Mouse (Mus musculus) lung, postnatal 4 days (tissue): ENCODE measurements around the gene Tnr.
A peak's percentile ranks its signal among the peaks of the same experiment; 100 is the strongest.

Source experiments
- DNase-seq, 2 experiments: peaks; one replicate each; pipeline ENCODE4 v3.0.0; 2021

Gene Tnr

DNA sequence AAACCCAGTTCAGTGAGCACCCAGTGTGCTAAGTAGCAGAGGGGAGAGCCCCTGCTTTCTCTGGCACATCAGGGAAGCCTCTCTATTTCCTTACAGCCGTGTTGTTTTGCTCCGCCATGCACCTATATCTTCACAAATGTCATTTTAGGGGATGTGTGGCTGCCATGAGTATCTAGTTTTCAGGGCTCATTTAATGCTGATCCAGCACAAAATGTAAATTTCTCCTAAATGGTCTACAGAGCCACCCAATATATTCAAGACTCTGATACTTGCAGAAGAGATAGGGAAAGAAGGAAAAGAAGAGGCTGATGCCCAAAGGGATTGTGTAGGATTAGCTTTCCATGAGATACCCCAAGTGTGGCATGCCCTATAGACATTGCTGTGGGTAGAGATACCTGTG lies 288.2 kb downstream of the Tnr start:
- DNase-seq, result no peak

DNA sequence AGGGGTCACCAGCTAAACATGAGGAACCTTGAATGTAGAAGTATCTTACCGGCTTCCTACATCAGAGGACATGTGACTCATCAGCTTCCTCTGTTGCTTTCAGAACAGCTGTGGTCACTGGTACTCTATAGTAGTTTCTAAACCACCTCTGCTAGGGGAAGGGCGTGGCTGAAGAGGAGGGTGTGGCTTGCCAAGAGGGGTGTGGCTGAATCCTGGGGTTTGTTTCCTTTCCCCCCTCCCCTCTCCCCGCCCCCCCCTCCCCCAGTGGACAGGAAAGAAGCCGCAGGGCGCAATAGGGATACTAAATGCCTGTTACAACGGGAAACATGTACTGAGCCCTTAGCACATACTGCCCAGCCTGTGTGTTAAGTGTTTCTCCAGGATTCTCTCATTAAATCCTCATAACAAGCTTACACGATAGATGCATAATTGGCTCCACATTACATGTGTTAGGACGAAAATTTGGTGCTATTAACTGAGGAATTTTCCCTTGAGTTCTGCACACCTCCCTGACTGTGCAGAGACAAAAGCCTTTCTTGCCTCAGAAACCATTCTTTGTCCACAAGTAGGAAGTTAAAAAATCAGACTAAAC lies 289.3 kb downstream of the Tnr start:
- peak; percentile 57 to 69 for DNase-seq

DNA sequence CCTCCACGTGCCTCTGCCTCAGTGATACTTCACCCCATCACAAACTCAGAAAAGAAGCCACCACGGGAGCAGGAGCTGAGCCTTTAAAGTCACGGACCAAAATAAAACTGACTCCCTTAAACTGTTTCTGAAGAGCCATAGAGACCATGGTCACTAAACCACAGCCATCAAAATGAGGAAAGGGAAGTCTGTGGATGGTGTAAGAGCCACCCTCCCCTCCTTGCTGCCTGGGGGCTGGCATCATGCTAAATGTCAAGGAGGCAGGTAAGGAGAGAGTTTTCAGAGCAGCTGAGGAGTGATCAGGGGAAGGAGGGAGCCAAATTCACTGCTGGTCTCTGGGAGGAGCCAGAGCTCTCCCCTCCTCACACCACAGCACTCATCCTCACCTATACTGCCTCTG lies 290.8 kb downstream of the Tnr start:
- DNase-seq, result peak in 1 of 2 experiments; percentile 17

DNA sequence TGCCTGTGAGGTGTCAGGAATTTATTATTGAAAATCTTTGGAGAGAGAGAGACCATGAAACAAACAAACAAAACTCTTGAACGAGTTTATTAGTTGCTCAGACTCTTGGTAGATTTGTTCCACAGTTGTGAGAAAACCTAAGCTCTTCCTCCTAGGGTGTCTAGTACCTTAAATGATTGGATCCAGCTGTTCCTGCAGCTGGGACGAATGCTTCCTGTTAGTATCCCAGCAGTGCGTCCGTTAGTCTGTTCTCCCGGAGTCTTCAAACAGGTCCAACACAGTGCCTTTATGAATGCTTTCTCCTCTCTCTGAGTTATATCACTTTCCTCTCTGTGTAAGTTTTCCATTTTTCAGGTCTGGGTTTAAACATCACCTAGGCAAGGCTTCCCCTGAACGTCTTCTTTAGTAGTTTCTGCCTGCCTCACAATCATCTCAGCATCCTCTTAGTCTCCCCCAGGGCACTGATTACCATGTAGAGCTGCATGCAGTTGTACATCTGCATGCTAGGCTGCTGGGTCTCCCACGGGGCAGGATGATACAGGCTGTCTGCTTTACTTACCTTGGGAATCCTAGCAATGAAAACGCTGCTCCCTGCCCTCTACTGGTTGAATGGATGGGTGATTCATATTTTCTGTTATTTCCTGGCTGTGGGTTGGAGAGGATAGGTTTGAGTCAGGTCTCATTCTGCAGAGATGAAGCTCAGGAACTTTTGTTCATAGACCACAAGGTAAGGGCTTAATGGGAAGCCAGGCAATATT lies 293.2 kb downstream of the Tnr start:
- no peak for DNase-seq

DNA sequence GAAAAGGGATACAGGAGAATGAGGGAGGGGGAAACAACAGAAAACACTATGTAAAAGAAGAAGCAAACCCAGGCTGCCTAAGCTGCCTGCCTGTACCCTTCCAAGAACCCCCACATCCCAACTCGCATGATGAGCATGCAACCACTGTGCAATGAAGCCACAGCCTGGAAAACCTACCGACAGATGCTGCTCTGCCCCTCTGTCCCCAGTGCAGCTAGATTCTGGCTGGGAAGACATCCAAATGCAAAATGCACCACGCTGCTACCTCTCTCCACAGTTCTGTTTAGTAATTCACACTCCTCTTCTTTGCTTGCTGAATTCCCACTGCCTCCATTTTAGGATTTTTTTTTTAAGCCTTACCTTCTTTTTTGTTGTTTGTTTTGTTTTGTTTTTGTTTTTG lies 295.9 kb downstream of the Tnr start:
- DNase-seq, result no peak

DNA sequence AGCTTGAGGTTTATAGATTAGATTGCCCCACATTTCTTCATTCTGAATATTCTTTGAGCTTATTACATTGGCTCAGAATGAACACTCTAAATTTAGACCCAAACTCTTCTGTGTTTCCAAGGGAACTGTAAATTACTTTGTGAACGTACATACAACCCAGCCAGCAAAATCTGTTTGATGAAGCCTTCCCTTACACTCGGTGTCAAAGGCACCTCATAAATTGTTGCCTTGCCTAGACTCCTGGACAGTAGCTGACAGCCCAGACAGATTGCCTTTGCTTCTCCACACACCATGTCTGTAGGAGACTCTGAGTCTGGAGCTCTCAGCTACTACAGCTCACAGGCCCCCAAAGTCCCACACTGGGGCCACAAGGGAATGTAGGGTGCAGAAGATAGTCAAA lies 298.8 kb downstream of the Tnr start:
- no peak for DNase-seq

DNA sequence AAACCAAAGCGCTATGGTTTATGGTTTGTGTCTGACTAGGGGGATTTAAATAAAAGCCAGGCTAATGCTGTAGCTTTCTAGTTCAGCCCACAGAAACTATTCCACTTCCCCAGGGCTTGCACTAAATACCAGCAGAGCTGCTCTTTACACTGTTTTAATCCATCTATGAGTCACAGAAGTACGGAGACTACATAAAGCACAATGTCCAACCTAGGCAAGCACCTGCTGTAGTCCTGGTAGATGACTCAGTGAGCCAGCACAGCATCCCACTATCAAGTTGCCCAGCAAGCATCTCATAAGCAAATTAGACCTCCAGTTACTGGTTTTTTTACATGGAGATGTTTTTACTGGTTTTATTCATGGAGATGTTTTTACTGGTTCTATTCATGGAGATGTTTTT lies 305.0 kb downstream of the Tnr start:
- no peak for DNase-seq

DNA sequence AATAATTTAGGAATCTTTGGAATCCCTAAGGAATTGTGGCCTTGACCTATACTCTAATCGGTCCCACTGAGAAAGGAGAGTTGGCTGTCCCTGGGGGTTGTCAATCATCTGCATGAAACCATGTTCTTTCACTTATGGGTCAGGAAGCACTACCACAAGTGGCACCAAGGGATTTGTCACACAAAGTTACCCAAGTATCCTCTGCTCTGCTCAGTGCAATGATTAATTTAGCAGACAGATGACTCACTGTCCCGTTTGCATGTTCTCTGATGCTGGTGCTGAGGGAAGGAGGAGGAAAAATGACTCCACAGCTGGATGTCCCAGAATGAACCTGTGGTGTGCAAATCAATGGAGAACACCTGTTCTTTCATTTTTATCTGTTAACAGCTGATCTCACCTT lies 309.6 kb downstream of the Tnr start:
- DNase-seq, result no peak

DNA sequence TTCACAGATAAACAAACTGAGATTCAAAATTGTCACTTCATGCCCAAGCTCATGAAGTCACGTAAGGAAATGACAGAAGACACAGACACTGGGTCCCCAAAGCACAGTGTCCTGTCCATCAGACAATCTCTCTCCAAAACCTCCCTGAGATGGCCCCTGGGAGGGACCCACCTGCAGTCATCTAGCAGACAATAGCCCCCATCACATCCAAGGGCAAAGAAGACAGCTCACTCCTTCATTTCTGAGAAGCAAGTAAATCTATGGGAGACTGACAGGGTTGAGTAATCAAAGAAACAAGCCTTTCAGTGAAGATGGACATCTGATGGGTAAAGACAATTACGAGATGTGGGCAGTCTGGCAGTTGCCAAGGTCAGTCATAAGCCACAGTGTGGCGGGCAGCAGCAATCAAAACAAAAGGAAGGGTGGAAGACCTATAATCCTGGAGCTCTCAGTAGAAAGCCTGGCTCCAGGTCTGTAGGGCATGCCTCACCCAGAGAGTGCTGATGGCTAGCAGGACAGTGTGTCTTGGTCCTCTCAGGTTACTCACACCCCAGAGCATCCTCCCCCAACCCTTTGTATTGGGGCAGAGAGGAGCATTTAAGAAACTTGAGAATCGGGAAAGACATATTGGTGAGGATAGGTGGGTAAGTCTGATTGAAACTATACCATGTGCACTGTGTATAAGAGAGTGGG lies 310.2 kb downstream of the Tnr start:
- DNase-seq, result no peak

DNA sequence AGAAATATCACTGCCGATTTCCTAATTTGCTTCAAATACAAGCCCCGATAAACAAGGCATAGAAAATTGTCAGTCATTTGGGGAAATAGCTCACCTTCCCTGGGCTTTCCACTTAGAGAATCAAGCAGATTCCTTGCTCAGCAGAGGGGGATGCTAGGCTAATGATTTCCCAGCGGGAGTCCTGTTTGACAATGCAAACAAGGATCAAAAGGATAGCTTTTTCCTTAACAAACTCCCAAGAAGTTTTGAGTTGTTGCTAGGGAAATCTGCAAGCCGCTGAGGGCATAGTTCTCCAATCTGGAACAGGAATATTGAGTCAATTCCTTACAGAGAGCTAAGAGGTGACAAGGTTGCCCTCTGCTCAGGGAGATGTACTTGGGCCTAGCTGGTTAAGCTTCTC lies 311.6 kb downstream of the Tnr start:
- DNase-seq, result no peak

DNA sequence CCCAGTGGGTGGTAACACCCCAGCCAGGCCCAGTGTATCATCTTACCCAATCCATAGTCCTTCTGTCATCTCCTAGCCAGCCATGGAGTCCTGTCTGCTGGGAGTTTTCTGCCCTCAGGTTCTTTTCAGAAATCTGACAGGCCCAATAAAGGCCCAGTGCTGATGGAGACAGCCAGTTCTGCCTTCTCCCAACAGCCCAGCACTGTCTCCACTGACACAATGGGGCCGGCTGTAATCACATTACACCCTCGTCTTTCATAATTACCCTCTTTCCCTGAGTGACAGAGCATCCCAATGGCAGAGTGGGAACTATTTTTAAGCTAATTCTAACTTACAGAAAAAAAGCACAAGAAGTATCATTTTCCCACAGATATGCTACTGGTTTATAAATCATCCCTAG lies 316.8 kb downstream of the Tnr start:
- DNase-seq, result no peak

DNA sequence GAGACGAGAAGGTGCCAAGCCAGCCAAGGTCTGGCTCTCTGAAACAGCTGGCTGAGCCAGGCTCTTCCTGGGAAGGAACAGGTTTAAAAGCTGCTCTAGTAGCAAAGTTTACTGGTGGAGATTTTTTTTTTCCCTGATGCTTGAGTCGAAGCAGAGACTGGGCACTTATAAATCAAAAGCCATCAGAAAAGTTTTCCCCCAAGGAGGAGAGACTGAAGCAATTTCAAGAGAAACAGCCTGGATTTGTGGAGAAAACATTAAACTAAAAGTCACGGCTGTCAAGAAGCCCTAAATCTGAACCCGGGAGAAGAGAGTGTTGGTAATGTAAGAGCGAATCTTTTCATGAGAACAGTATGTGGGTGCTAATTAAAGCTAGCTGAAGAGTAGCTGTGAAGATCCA lies 319.3 kb downstream of the Tnr start:
- DNase-seq, result no peak

DNA sequence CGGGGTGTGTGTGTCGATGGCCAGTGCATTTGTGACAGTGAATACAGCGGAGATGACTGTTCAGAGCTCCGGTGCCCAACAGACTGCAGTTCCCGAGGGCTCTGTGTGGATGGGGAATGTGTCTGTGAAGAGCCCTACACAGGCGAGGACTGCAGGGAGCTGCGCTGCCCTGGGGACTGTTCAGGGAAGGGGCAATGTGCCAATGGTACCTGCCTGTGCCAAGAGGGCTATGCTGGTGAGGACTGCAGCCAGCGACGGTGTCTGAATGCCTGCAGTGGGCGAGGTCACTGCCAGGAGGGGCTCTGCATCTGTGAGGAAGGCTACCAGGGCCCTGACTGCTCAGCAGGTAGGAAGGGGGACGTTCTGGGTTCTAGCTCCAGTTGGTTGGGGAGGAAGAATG lies 328.5 kb downstream of the Tnr start:
- peak in 1 of 2 experiments; percentile 37 for DNase-seq

DNA sequence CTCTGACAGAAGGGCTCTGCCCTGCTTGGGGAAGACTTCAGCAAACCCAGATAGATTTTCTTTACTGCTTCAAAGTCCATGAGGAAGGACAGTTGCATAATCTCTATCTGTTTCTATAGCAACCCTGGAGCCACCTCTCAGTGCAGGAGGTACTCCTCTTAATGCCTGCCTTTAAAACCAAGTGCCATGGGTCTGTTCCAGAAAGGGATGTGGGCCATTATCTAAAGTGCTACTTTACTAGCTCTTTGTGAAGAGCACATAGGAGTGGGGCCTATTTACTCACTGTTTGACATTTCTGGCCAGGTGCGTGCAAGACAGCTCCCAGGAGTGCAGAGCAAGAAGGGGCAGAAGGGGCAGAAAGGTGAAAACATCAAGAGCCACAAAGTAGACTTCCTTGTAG lies 330.7 kb downstream of the Tnr start:
- no peak for DNase-seq

DNA sequence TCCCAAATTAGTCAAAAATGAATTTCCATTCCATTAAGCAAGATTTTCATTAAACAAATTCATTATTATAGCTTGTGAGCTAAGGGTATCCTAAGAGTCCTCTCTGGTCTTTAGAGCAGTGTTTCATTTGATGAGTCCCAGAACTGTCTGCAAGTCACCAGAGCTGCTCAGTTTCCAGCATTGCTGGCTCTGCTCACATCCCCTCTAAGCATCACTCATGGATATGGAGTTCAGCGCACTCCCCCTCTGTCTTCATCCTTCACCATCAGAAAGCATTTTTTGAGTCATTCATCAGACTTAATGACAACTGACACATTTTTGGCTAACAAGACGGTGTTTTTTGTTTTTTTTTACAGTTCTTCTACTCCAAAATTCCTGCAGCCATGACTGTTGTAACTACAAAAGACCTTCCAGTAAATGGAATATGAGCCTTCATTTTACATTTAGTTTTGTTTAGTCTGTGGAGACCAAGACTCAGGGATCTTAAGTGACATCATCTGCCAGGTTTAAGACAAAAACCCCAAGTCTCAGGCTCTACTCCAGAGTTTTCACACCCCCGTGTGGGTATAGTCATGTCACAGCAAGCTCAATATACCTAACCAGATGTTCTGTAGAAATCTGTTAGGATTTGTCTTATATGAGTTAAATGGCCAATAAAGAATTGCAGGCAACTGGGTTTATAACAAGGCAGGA lies 338.4 kb downstream of the Tnr start:
- DNase-seq, result no peak

DNA sequence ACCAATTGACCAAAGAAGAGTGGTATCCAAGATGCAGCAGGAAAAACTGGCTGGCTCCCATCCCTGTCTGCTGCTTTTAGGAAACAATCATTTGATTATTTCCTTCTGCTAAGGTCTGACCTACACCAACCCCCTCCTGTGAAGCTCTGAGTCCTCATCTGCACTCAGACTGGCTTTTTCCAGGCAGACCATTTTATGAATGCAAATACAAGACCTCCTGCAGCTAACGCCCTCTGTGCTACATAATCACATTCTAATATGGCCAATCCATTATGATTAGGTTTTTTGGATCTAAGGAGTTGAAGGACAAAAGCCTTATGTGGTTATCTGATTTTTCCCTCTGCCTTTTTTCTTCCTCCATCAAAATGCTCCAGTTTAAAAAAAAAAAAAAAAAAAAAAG lies 342.1 kb downstream of the Tnr start:
- no peak for DNase-seq

DNA sequence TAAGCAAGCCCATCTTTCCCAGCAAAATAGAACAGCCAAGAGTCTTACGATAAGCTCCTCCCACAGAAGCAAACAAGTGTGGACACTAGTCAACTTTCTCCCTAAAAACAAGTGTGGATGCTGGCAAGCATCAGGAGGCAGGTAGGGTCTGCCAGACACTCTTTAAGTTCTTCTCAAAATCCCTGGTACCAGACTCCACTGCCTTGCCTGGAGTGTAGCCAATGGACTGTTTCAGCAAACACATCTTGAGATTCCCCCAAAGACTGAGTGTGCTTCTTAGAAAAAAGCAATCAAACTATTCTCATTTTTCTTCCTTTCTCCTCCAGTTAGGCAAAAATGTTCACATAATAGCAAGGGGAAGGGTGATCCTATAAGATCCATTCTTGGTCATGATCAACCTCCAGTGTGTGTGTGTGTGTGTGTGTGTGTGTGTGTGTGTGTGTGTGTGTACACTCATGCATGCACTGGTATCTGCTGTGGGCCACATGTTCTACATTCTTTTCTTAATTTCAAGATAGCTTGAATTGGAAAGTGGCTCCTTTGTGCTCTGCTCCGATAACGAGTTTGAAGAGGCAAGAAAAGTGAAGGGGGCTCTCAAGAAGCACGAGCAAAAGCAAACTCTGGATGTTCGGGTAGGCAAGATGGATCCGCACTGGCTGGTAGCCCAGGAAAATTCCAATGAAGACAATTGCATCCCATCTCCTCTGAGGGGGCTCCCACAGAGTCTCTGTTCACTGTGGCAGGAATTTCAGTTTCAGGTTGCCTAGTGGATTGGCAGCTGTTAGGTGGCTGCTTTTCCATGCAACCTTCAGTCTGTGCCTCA lies 346.3 kb downstream of the Tnr start:
- no peak for DNase-seq

DNA sequence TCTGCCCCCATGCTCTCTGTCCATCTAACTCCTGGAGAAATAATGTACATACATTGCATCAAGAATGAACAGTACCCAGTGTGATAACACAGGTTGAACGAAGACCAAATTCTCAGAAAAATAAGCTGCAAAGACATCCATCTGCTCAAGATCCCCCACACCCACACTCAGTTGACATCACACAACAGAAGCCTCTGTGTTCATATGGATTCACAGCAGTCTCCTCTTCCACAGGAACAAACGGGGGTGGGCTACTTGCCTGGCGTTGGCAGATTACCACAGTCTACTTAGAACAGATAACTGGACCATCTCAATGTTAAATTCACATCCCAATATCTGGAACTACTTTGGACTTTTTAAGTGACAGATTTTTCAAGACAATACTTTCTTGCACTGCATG lies 349.3 kb downstream of the Tnr start:
- DNase-seq, result no peak

DNA sequence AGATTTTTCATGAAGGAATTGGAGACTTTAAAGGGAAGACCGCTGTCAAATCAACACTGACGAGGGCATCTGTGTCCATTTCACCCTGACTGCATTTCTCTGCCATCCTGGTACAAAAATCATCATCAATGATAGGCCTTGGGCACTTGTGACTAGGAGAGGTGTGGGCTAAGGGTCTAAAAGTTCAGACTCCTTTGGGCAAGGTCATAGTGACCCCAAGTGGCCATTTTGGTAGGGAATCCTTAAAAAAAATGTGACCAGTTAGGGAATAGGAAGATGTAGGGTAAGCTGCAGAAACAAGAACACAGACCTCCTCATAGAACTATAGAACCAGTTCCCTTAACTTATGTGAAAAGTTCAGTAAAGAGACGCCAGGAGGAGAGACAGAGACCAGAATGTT lies 355.1 kb downstream of the Tnr start:
- no peak for DNase-seq

DNA sequence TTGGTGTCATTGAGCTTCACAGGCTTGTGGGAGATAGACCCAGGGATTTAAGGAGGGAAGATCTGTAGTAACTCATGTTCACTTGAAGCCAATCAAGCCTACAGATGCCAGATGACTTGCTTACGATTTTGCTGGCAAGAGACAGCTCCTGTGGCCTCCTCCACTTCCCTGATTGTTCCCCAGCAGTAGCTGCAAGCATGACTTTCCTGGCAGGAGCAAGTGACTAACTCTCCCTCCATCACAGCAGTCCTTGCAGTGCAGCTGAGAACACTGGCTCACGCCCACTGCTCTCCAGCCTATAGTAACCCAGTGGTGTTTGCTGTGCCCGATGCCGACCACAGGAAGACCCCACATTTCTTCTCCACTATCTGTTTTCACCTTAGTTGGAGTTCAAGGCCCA lies 356.3 kb downstream of the Tnr start:
- no peak for DNase-seq

DNA sequence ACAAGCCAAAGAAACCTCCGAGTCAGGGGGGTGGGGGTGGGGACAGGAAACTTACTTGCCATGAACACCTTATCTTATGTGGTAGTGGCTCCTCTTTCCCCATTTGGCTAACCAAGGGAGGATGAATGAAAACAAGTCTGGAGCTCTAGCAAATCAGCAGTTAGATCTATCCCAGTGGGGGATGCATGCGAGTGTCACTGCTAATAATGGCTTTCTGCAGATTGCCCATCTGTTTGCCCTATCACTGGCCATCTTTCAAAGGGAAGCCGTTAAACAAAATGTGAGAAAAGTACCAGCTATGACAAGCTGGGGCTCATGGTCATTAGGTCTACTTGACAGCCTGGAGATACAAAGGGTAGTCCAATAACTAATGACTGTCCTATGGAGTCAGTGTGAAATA lies 361.9 kb downstream of the Tnr start:
- DNase-seq, result no peak

DNA sequence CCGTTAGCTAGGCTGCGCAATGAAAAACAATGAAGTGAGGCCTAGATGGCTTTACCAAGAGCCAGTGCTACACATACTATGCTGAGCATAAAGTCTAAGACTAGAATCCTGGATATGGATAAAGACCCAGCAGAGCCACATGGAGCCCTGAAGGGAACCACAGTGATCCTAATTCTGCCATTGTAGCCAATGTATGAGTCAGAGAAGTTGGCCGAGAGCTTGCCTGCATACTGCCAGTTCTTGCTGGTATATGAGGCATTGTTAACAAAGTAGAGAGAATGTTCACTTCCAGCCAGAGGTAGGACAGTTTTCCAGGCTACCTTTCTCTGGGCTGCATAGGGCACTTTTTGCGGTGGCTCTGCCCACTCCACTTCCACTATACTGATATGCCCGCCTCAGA lies 365.0 kb downstream of the Tnr start:
- no peak for DNase-seq
